Mouse (Mus musculus) hindbrain, embryonic 16.5 days (tissue): Measurements from ENCODE around the gene Idi1. TPM values are rescaled to one million over a fixed set of nuclear protein-coding genes. Genes with fewer than 3 reads are reported as not detected.
"Not testable (repeated sequence)": the region's sequence is repeated elsewhere in the genome, so short reads cannot be mapped to it uniquely, and the experiment has no call there.

Source experiments
- ATAC-seq: fragments of 200-750 bp; cut with Nextera tagmentation; 2 replicates; pipeline ENCODE4 v1.8.0; 2017; ENCODE audit warnings: moderate TSS enrichment, moderate library complexity
- H3K27ac ChIP-seq: fragments of 300-500 bp; sonication (generic); 2 replicates; pipeline ENCODE4 v1.5.1; 2014; ENCODE audit warnings: low read depth, mild to moderate bottlenecking, control low read depth, low read length, moderate library complexity
- H3K27me3 ChIP-seq: fragments of 300-500 bp; sonication (generic); replicated peaks from 2 replicates; pipeline ENCODE4 v1.6.1; 2014; ENCODE audit warnings: low read length; ENCODE audit not compliant: control insufficient read depth, insufficient read depth
- H3K36me3 ChIP-seq: fragments of 300-500 bp; sonication (generic); 2 replicates; pipeline ENCODE4 v1.6.1; 2014; ENCODE audit warnings: mild to moderate bottlenecking, low read length, moderate library complexity, mixed read lengths; ENCODE audit not compliant: control insufficient read depth, insufficient read depth
- H3K4me1 ChIP-seq: fragments of 300-500 bp; sonication (generic); 2 replicates; pipeline ENCODE4 v1.6.1; 2014; ENCODE audit warnings: low read depth, low read length; ENCODE audit not compliant: control insufficient read depth, insufficient read depth
- H3K4me2 ChIP-seq: fragments of 300-500 bp; sonication (generic); 2 replicates; pipeline ENCODE4 v1.6.1; 2014; ENCODE audit warnings: mild to moderate bottlenecking, low read length, control low read depth, moderate library complexity
- H3K4me3 ChIP-seq: fragments of 300-500 bp; sonication (generic); 2 replicates; pipeline ENCODE4 v1.5.1; 2014; ENCODE audit warnings: mild to moderate bottlenecking, low read length, control low read depth, moderate library complexity
- H3K9ac ChIP-seq: fragments of 300-500 bp; sonication (generic); 2 replicates; pipeline ENCODE4 v1.6.1; 2014; ENCODE audit warnings: low read depth, mild to moderate bottlenecking, control low read depth, low read length, moderate library complexity
- H3K9me3 ChIP-seq: fragments of 300-500 bp; sonication (generic); 2 replicates; pipeline ENCODE4 v1.6.1; 2014; ENCODE audit warnings: mild to moderate bottlenecking, low read length, moderate library complexity; ENCODE audit not compliant: control insufficient read depth
- WGBS: fragments of 180-500 bp; shearing (Covaris S2); extraction: QIAGEN DNeasy Blood & Tissue Kit; methylation state at CpG from one replicate; pipeline ENCODE4 v1.1.7; 2014; 5-methylcytosine and 5-hydroxymethylcytosine counted together
- microRNA-seq: library from miRNA; unstranded; fragments of <30 nt; microRNA quantifications from one replicate; pipeline ENCODE4, GENCODE M21; 2017
- polyA plus RNA-seq: library from polyadenylated mRNA; unstranded; fragments of >200 nt; fragmentation: Nextera tagmentation; extraction: Ambion mirVana; gene quantifications from 2 replicates; pipeline ENCODE4 v1.2.1, GENCODE M21; 2015

Idi1 gene
- polyA plus RNA-seq, 1 experiment from 2014 or later: 118 TPM

GRCm38 (mm10) chr13:8937611-8938140 lies 52.4 kb downstream of the Idi1 start:
- not testable (repeated sequence) for H3K4me1 ChIP-seq, H3K27ac ChIP-seq, H3K9ac ChIP-seq, H3K36me3 ChIP-seq, H3K4me3 ChIP-seq, H3K27me3 ChIP-seq, ATAC-seq, H3K4me2 ChIP-seq, H3K9me3 ChIP-seq
- WGBS: 69% methylated on average over 6 of the region's 6 CpGs

DNA sequence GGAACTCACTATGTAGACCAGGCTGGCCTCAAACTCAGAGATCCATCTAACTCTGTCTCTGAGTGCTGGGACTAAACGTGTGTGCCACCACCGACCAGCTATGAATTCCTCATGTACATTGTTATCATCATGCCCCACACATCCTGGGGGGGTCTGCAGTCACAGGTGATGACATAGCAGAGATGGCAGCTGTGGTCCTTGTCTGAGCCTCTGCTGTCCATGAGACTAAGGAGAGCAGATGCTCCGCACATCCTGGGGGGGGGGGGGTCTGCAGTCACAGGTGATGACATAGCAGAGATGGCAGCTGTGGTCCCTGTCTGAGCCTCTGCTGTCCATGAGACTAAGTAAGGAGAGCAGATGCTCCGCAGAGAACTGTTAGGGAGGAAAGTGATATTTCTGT lies 55.8 kb downstream of the Idi1 start:
- WGBS: 97% methylated on average over 4 of the region's 4 CpGs
- not testable (repeated sequence) for H3K27me3 ChIP-seq, H3K4me2 ChIP-seq, H3K9ac ChIP-seq, H3K36me3 ChIP-seq, H3K4me3 ChIP-seq, H3K9me3 ChIP-seq, H3K27ac ChIP-seq, ATAC-seq, H3K4me1 ChIP-seq

DNA sequence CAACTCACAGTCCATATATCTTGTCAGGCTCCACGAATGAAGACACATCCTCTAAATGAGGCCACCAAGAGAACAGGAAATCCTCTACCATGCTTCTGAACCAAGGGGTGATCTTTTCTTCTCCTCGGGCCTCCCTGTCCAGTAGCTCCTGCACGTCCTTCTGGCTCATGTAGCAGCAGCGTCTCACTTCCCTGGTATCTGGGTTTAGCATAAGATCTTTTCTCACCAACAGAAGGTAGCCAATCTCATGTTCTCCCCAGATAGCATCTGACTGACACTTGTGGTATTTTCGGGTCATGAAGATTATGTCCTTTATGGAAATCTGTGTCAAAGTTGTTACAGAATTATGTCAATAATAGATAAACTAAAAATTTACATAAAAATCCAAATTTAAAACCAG lies 56.4 kb downstream of the Idi1 start:
- not testable (repeated sequence) for H3K27me3 ChIP-seq, H3K36me3 ChIP-seq, H3K4me2 ChIP-seq, H3K27ac ChIP-seq, H3K4me3 ChIP-seq, H3K4me1 ChIP-seq, ATAC-seq, H3K9ac ChIP-seq, H3K9me3 ChIP-seq
- WGBS: 56% methylated on average over 1 of the region's 5 CpGs

Small RNA genes within 50 kb of the gene (microRNA-seq; reads per million reads assigned to microRNA genes)
- not detected for gene Gm22750

Other genes with a start within 250 kb of the Idi1 start
- 50.7 and 55.6 TPM in 2 replicates for gene Wdr37, start 13.6 kb upstream of the Idi1 start, polyA plus RNA-seq
- not detected in 2 replicates for gene Gm9745, start 62.7 kb downstream of the Idi1 start, polyA plus RNA-seq
- gene Idi2, start 67.4 kb downstream of the Idi1 start, polyA plus RNA-seq: not detected in 2 replicates
- 53.4 and 58.8 TPM in 2 replicates for gene Gtpbp4, start 110.6 kb downstream of the Idi1 start, polyA plus RNA-seq
- gene Larp4b, start 208.4 kb downstream of the Idi1 start, polyA plus RNA-seq: 35.0 and 39.2 TPM in 2 replicates